Mouse (Mus musculus) lung, embryonic 14.5 days (tissue): ENCODE measurements around the gene Slpi. TPM values are rescaled to one million over a fixed set of nuclear protein-coding genes. Genes with fewer than 3 reads are reported as not detected.
"Not testable (repeated sequence)": the region's sequence is repeated elsewhere in the genome, so short reads cannot be mapped to it uniquely, and the experiment has no call there.

Source experiments
- ATAC-seq: fragments of 200-750 bp; cut with Nextera tagmentation; 2 replicates; pipeline ENCODE4 v1.8.0; 2017; ENCODE audit warnings: mild to moderate bottlenecking, moderate TSS enrichment, moderate library complexity; ENCODE audit not compliant: insufficient read depth
- DNase-seq: peaks from one replicate; pipeline ENCODE4 v3.0.0-alpha.2; 2015
- H3K27ac ChIP-seq: fragments of 300-500 bp; sonication (generic); 2 replicates; pipeline ENCODE4 v1.5.1; 2014; ENCODE audit warnings: low read depth, mild to moderate bottlenecking, moderate library complexity
- H3K27me3 ChIP-seq: fragments of 300-500 bp; sonication (generic); 2 replicates; pipeline ENCODE4 v1.6.1; 2014; ENCODE audit warnings: low read length, control low read depth; ENCODE audit not compliant: insufficient read depth
- H3K36me3 ChIP-seq: fragments of 300-500 bp; sonication (generic); 2 replicates; pipeline ENCODE4 v1.6.1; 2014; ENCODE audit warnings: control low read depth; ENCODE audit not compliant: insufficient read depth
- H3K4me1 ChIP-seq: fragments of 300-500 bp; sonication (generic); 2 replicates; pipeline ENCODE4 v1.6.1; 2014; ENCODE audit warnings: antibody characterized with exemption, control low read depth; ENCODE audit not compliant: insufficient read depth
- H3K4me2 ChIP-seq: fragments of 300-500 bp; sonication (generic); 2 replicates; pipeline ENCODE4 v1.6.1; 2014; ENCODE audit warnings: mild to moderate bottlenecking
- H3K4me3 ChIP-seq: fragments of 300-500 bp; sonication (generic); 2 replicates; pipeline ENCODE4 v1.5.1; 2014; ENCODE audit warnings: low read depth, low read length
- H3K9ac ChIP-seq: fragments of 300-500 bp; sonication (generic); 2 replicates; pipeline ENCODE4 v1.6.1; 2014
- H3K9me3 ChIP-seq: fragments of 300-500 bp; sonication (generic); 2 replicates; pipeline ENCODE4 v1.6.1; 2016; ENCODE audit warnings: low read depth, low read length, control low read depth
- CTCF ChIP-seq: IDR thresholded peaks from 2 replicates; pipeline ENCODE4 v1.5.1; 2016; ENCODE audit warnings: antibody characterized with exemption, low read depth
- WGBS: fragments of 180-500 bp; shearing (Covaris S2); extraction: QIAGEN DNeasy Blood & Tissue Kit; methylation state at CpG from one replicate; pipeline ENCODE4 v1.1.7; 2014; 5-methylcytosine and 5-hydroxymethylcytosine counted together
- polyA plus RNA-seq: library from polyadenylated mRNA; unstranded; fragments of >200 nt; fragmentation: Nextera tagmentation; extraction: Ambion mirVana; gene quantifications from 2 replicates; pipeline ENCODE4 v1.2.1, GENCODE M21; 2014

Slpi gene
- polyA plus RNA-seq, 1 experiment from 2014 or later, result 0.86 TPM

DNA sequence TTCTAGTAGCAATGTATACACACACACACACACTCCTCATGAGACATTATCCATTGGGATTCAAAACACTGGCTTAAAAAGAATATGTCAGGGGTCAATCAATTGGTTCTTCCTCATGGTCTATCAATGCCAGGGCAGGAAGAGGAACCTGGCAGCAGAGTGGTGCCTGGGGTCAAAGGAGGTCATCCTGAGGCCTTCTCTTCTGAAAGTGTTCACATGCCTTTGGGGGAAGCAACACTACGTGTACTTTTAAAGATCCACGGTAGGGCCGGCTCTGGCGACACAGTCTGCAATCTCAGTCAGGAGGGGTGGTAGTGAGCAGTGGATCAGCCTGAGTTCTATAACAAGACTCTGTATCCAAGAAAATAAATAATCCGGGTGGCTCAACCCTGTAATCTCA lies 29.2 kb downstream of the Slpi start:
- H3K27me3 ChIP-seq, result no peaks in the 10 kb centered on the region
- no peak overlapping the region for H3K9ac ChIP-seq
- DNase-seq (no peak), ATAC-seq (no peak)
- TF ChIP-seq CTCF, result no peak
- H3K9me3 ChIP-seq, result no peaks in the 10 kb centered on the region
- H3K4me1 ChIP-seq, result peaks cover 3% of the 10 kb centered on the region; the same call in 1 of the 2 replicates
- H3K4me3 ChIP-seq, result no peak overlapping the region
- H3K36me3 ChIP-seq, result no peaks in the 10 kb centered on the region
- WGBS, result 73% methylated on average over 5 of the region's 5 CpGs
- no peak overlapping the region for H3K27ac ChIP-seq
- H3K4me2 ChIP-seq, result no peak overlapping the region

DNA sequence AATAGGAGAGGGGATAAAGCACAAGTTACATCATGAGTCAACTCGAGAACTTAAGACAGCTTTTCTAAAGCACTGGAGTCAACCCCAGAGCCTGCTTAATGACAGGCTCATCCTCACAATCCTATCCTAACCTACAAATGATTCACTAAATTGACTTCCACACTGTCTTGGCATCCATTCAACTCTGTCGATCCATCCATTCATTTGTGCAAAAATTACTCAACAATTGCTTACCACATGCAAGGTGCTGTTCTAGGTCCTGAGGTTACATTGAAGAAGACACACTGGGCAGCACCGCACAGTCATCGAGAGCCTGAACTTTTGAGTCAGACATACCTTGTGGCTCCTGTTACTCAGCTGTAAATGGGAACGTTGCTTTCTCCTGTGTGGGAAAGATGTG lies 29.9 kb downstream of the Slpi start:
- no peak for DNase-seq
- no peak for TF ChIP-seq CTCF
- 79% methylated on average over 5 of the region's 5 CpGs for WGBS

DNA sequence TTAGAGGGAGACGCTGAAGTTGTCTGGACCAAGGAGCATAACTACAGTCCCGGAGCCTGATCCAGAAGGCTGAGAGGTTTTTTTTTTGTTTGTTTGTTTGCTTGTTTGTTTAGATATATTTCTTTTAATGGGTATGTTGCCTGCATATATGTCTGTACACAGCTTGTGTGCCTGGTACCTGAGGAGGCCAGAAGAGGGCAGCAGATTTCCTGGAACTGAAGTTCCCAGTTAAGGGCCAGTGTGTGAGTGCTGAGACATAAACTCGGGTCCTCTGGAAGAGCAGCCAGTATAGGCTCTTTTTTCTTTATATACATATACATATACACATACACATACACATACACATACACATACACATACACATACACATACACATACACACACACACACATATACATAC lies 30.5 kb downstream of the Slpi start:
- 78% methylated on average over 3 of the region's 3 CpGs for WGBS
- peak; percentile 44 for DNase-seq
- no peak for ATAC-seq
- Histone ChIP-seq H3K4me3 (no peak overlapping the region), H3K4me1 (peaks cover 3% of the 10 kb centered on the region; the same call in 1 of the 2 replicates), H3K27ac (no peak overlapping the region), H3K36me3 (no peaks in the 10 kb centered on the region), H3K4me2 (no peak overlapping the region), H3K27me3 (no peaks in the 10 kb centered on the region), H3K9me3 (no peaks in the 10 kb centered on the region), H3K9ac (no peak overlapping the region)
- peak; percentile 51 for TF ChIP-seq CTCF

More for the DNA sequence above, 29.9 kb downstream of the Slpi start:
- no peak overlapping the region for H3K27ac ChIP-seq
- H3K36me3 ChIP-seq, result no peaks in the 10 kb centered on the region
- H3K9ac ChIP-seq, result no peak overlapping the region
- peaks cover 3% of the 10 kb centered on the region; the same call in 1 of the 2 replicates for H3K4me1 ChIP-seq
- H3K4me3 ChIP-seq, result no peak overlapping the region
- no peak overlapping the region for H3K4me2 ChIP-seq
- ATAC-seq, result no peak
- H3K27me3 ChIP-seq, result no peaks in the 10 kb centered on the region
- H3K9me3 ChIP-seq, result no peaks in the 10 kb centered on the region

DNA sequence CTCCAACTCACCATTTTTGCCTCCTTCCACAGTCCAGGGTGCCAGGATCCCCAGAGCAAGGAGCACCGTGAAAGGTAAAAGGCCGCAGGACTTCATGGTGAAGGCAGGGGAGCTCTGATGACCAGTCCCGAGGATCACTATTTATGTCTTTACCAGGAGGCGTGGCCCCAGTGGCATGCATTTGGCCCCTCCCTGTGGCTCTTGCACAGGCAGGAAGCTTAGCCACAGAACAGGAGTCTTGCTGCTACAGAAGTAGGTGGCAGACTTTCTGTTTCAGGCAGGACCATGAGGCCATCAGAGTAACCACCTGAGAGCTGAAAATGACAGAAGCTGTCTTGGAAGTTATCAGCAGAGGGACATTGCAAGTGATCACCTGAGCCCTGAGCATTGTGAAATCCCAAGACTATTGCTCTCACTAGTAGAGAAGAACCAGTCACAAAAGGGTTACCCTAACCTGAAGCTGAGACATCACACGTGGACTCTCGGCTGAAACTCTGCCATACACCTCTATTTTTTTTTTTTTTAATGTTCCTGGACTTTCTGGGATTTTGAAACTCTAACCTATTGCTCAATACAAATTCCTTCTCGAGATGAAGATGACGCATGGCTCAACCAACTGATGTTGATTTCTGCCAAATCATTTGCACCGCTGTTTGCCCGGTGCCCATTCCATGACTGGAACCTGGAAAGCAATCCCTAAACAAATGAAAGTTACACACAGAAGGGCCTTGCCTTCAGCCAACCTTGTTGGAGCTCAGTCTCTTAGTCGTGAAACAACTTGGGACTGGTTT lies 32.5 kb downstream of the Slpi start:
- no peak overlapping the region for H3K4me2 ChIP-seq
- no peaks in the 10 kb centered on the region for H3K9me3 ChIP-seq
- no peaks in the 10 kb centered on the region for H3K36me3 ChIP-seq
- 71% methylated on average over 11 of the region's 11 CpGs for WGBS
- peaks cover 3% of the 10 kb centered on the region; the same call in 1 of the 2 replicates for H3K4me1 ChIP-seq
- H3K27ac ChIP-seq, result no peak overlapping the region
- no peaks in the 10 kb centered on the region for H3K27me3 ChIP-seq
- no peak for DNase-seq
- no peak overlapping the region for H3K4me3 ChIP-seq
- no peak overlapping the region for H3K9ac ChIP-seq
- TF ChIP-seq CTCF, result no peak
- ATAC-seq, result no peak

DNA sequence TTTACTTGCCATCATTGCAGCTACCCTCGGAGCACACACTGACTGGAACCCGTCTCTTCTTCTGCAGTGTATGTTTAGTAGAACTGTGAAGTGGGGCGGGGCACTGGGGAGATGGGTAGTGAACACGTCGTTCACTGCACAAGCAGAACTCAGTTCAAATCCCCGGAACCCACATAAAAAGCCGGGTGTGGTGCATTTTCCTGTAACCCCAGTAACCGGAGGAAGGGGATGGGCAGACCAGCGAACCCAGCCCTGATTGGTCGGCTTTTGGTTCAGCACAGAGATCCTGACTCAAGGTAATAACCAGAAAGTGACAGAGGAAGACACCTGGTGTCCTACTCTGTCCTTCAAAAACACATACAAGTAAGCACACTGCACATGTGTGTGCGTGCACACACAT lies 35.5 kb downstream of the Slpi start:
- no peaks in the 10 kb centered on the region for H3K27me3 ChIP-seq
- no peaks in the 10 kb centered on the region for H3K36me3 ChIP-seq
- H3K9me3 ChIP-seq, result no peaks in the 10 kb centered on the region
- no peak overlapping the region for H3K4me2 ChIP-seq
- no peak overlapping the region for H3K27ac ChIP-seq
- no peak overlapping the region for H3K9ac ChIP-seq
- no peak for ATAC-seq
- no peaks in the 10 kb centered on the region for H3K4me1 ChIP-seq
- WGBS, result 79% methylated on average over 11 of the region's 11 CpGs
- DNase-seq, result no peak
- H3K4me3 ChIP-seq, result no peak overlapping the region
- TF ChIP-seq CTCF, result no peak

DNA sequence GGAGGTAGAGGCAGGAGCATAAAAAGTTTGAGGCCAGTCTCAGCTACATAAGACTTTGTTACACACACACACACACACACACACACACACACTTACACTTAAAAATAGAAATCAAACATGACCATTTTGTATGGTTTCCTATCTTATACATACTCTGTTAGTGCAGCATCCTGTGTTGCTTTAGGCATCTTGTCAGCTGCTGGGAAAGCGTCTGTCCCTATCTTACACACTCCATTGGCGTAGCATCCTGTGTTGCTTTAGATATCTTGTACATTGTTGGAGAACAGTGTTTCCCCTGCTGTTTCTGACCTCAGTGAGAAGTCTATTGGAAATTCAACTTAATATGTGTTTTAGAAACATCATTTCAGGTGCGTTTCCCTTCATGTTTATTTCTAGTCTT lies 36.2 kb downstream of the Slpi start:
- no peak for ATAC-seq
- H3K4me3 ChIP-seq, result no peak overlapping the region
- no peak overlapping the region for H3K27ac ChIP-seq
- H3K9ac ChIP-seq, result no peak overlapping the region
- DNase-seq, result no peak
- no peaks in the 10 kb centered on the region for H3K27me3 ChIP-seq
- H3K9me3 ChIP-seq, result no peaks in the 10 kb centered on the region
- no peaks in the 10 kb centered on the region for H3K36me3 ChIP-seq
- no peak overlapping the region for H3K4me2 ChIP-seq
- H3K4me1 ChIP-seq, result no peaks in the 10 kb centered on the region
- TF ChIP-seq CTCF, result no peak
- WGBS, result 80% methylated on average over 3 of the region's 3 CpGs

DNA sequence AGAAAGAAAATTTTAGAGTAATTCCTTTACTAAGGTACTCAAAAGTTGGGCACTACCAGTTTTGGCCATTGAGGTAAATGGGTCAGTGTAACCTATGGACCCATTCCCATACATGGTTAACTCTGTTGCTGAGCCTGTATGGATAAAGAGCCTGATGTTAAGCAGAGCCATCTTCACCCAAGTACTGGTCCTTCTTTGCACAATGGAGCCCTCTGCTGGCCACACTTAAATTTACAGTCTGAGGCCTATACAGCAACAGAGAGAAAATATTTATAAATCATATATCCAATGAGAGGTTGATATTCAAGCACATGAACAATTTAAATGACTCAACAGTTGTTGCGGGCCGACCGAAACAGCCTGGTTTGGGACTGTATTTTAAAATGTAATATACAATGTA lies 39.9 kb downstream of the Slpi start:
- no peaks in the 10 kb centered on the region for H3K27me3 ChIP-seq
- DNase-seq (peak; percentile 65), ATAC-seq (no peak; the same call in 1 of the 2 replicates)
- TF ChIP-seq CTCF, result peak; percentile 59
- no peaks in the 10 kb centered on the region for H3K9me3 ChIP-seq
- no peak overlapping the region for H3K9ac ChIP-seq
- WGBS, result 92% methylated on average over 3 of the region's 3 CpGs
- no peaks in the 10 kb centered on the region for H3K4me1 ChIP-seq
- H3K36me3 ChIP-seq, result no peaks in the 10 kb centered on the region
- H3K27ac ChIP-seq, result no peak overlapping the region
- no peak overlapping the region for H3K4me3 ChIP-seq
- H3K4me2 ChIP-seq, result no peak overlapping the region

DNA sequence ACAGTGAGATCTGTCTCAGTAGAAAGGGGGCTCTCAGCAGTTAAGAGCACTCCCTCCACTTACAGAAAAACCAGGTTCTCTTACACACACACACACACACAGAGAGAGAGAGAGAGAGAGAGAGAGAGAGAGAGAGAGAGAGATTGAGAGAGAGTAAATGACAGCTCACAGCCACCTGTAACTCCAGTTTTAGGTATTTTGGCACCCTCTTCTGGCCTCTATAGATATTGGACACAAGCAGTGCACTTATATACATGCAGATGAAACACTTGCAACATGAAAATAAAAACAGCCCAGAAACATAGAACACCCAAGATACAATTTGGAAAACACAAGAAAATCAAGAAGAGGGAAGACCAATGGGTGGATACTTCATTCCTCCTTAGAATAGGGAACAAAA lies 41.2 kb downstream of the Slpi start:
- not testable (repeated sequence) for DNase-seq, H3K27ac ChIP-seq, ATAC-seq, H3K27me3 ChIP-seq, H3K36me3 ChIP-seq, H3K4me3 ChIP-seq, H3K9me3 ChIP-seq, H3K4me1 ChIP-seq, H3K4me2 ChIP-seq, H3K9ac ChIP-seq
